Mouse (Mus musculus) MEL (cell line): ENCODE results near the gene Cldn8. TPM values are rescaled to one million over a fixed set of nuclear protein-coding genes. Genes with fewer than 3 reads are reported as not detected.

Source experiments
- DNase-seq: peaks from one replicate; pipeline ENCODE4 v3.0.0; 2011; ENCODE audit warnings: low read depth, low spot score
- H3K27ac ChIP-seq: 2 replicates; pipeline ENCODE4 v1.5.1; 2012; ENCODE audit warnings: low read depth, mild to moderate bottlenecking, control low read depth, low read length, moderate library complexity; ENCODE audit not compliant: control insufficient read depth
- H3K27me3 ChIP-seq, 2 experiments: fragments of 150-350 bp in 1 of 2; sonication (generic) in 1 of 2; 2 replicates each; pipeline ENCODE4 v1.6.1; 2012; ENCODE audit warnings: low read length in 2 of 2, mild to moderate bottlenecking in 2 of 2, improper control_type of control experiment in 1 of 2, moderate library complexity in 1 of 2; ENCODE audit not compliant: insufficient read depth in 2 of 2, control insufficient read depth in 1 of 2
- H3K36me3 ChIP-seq, 2 experiments: 2 replicates each; pipeline ENCODE4 v1.6.1; 2012 to 2014; ENCODE audit warnings: low read length in 2 of 2, improper control_type of control experiment in 1 of 2, inconsistent platforms in 1 of 2, mild to moderate bottlenecking in 1 of 2; ENCODE audit not compliant: insufficient read depth in 2 of 2, control insufficient read depth in 1 of 2
- H3K4me1 ChIP-seq, 2 experiments: fragments of 150-350 bp in 1 of 2; sonication (generic) in 1 of 2; 2 replicates each; pipeline ENCODE4 v1.6.1; 2012; ENCODE audit warnings: low read length in 2 of 2, improper control_type of control experiment in 1 of 2, mild to moderate bottlenecking in 1 of 2; ENCODE audit not compliant: insufficient read depth in 2 of 2, control insufficient read depth in 1 of 2
- H3K4me3 ChIP-seq, 2 experiments: fragments of 150-350 bp in 1 of 2; sonication (generic) in 1 of 2; 2 replicates each; pipeline ENCODE4 v1.5.1; 2012; ENCODE audit warnings: low read depth in 2 of 2, low read length in 2 of 2, mild to moderate bottlenecking in 2 of 2, moderate library complexity in 2 of 2, control low read depth in 1 of 2, improper control_type of control experiment in 1 of 2; ENCODE audit not compliant: control insufficient read depth in 1 of 2, insufficient read depth in 1 of 2
- H3K79me2 ChIP-seq: 2 replicates; pipeline ENCODE4 v1.6.1; 2012; ENCODE audit warnings: mild to moderate bottlenecking, low read length, moderate library complexity; ENCODE audit not compliant: control insufficient read depth, poor library complexity, insufficient read depth
- H3K9ac ChIP-seq: 2 replicates; pipeline ENCODE4 v1.6.1; 2012; ENCODE audit warnings: low read depth, mild to moderate bottlenecking, control low read depth, low read length, moderate library complexity; ENCODE audit not compliant: control insufficient read depth, poor library complexity, severe bottlenecking
- H3K9me3 ChIP-seq: fragments of 150-350 bp; sonication (generic); replicated peaks from 2 replicates; pipeline ENCODE4 v1.6.1; 2012; ENCODE audit warnings: mild to moderate bottlenecking, low read length, improper control_type of control experiment, moderate library complexity; ENCODE audit not compliant: insufficient read depth
- CHD1 ChIP-seq: IDR thresholded peaks from 2 replicates; pipeline ENCODE4 v1.6.1; 2012; ENCODE audit warnings: low read depth, mild to moderate bottlenecking, inconsistent platforms, low read length, improper control_type of control experiment
- CTCF ChIP-seq, 3 experiments: IDR thresholded peaks in 2 of 3; conservative IDR thresholded peaks in 1 of 3; 2 replicates each; pipeline ENCODE4 v1.5.1; 2011 to 2012; ENCODE audit warnings: low read length in 3 of 3, low read depth in 2 of 3, mild to moderate bottlenecking in 2 of 3, improper control_type of control experiment in 1 of 3, inconsistent platforms in 1 of 3, mixed read lengths in 1 of 3, moderate library complexity in 1 of 3; ENCODE audit not compliant: control insufficient read depth in 1 of 3, insufficient read depth in 1 of 3, poor library complexity in 1 of 3, severe bottlenecking in 1 of 3
- ELF1 ChIP-seq: IDR thresholded peaks from 2 replicates; pipeline ENCODE4 v1.6.1; 2014; ENCODE audit warnings: low read depth, mild to moderate bottlenecking, inconsistent platforms, low read length, improper control_type of control experiment, moderate library complexity
- EP300 ChIP-seq, 2 experiments: IDR thresholded peaks; 2 replicates each; pipeline ENCODE4 v1.6.1; 2011; ENCODE audit warnings: improper control_type of control experiment in 2 of 2, low read length in 2 of 2, low read depth in 1 of 2, mild to moderate bottlenecking in 1 of 2
- GABPA ChIP-seq: IDR thresholded peaks from 2 replicates; pipeline ENCODE4 v1.6.1; 2012; ENCODE audit warnings: low read depth, mild to moderate bottlenecking, inconsistent platforms, low read length, improper control_type of control experiment, moderate library complexity
- GATA1 ChIP-seq: IDR thresholded peaks from 2 replicates; pipeline ENCODE4 v1.6.1; 2011; ENCODE audit warnings: low read depth, low read length, improper control_type of control experiment
- HCFC1 ChIP-seq: IDR thresholded peaks from 2 replicates; pipeline ENCODE4 v1.6.1; 2012; ENCODE audit warnings: low read depth, mild to moderate bottlenecking, inconsistent platforms, low read length, improper control_type of control experiment, moderate library complexity
- KAT2A ChIP-seq: conservative IDR thresholded peaks from 2 replicates; pipeline ENCODE4 v1.6.1; 2012; ENCODE audit warnings: low read depth, low read length, improper control_type of control experiment, inconsistent platforms
- MAX ChIP-seq: IDR thresholded peaks from 2 replicates; pipeline ENCODE4 v1.6.1; 2011; ENCODE audit warnings: low read length, improper control_type of control experiment
- MAZ ChIP-seq: IDR thresholded peaks from 2 replicates; pipeline ENCODE4 v1.6.1; 2012; ENCODE audit warnings: low read depth, mild to moderate bottlenecking, inconsistent platforms, low read length, improper control_type of control experiment
- MEF2A ChIP-seq: IDR thresholded peaks from 2 replicates; pipeline ENCODE4 v1.6.1; 2014; ENCODE audit warnings: low read depth, mild to moderate bottlenecking, inconsistent platforms, low read length, improper control_type of control experiment; ENCODE audit not compliant: poor library complexity, insufficient replicate concordance, severe bottlenecking; ENCODE audit errors: extremely low read depth
- MXI1 ChIP-seq: IDR thresholded peaks from 2 replicates; pipeline ENCODE4 v1.6.1; 2011; ENCODE audit warnings: mild to moderate bottlenecking, low read depth, low read length, improper control_type of control experiment
- MYB ChIP-seq: IDR thresholded peaks from 2 replicates; pipeline ENCODE4 v1.6.1; 2011; ENCODE audit warnings: mild to moderate bottlenecking, low read depth, low read length, improper control_type of control experiment
- MYC ChIP-seq: IDR thresholded peaks from 2 replicates; pipeline ENCODE4 v1.6.1; 2011; ENCODE audit warnings: low read depth, mild to moderate bottlenecking, low read length, improper control_type of control experiment, moderate library complexity
- POLR2AphosphoS2 ChIP-seq: IDR thresholded peaks from 2 replicates; pipeline ENCODE4 v1.6.1; 2011; ENCODE audit warnings: low read length, improper control_type of control experiment
- RCOR1 ChIP-seq: IDR thresholded peaks from 2 replicates; pipeline ENCODE4 v1.6.1; 2012; ENCODE audit warnings: low read depth, mild to moderate bottlenecking, inconsistent platforms, low read length, improper control_type of control experiment
- SMC3 ChIP-seq: IDR thresholded peaks from 2 replicates; pipeline ENCODE4 v1.6.1; 2011; ENCODE audit warnings: low read depth, low read length, improper control_type of control experiment
- TAL1 ChIP-seq: IDR thresholded peaks from 2 replicates; pipeline ENCODE4 v1.6.1; 2012; ENCODE audit warnings: mild to moderate bottlenecking, inconsistent platforms, low read length, moderate library complexity, mixed read lengths
- TBP ChIP-seq: IDR thresholded peaks from 2 replicates; pipeline ENCODE4 v1.8.0; 2011; ENCODE audit warnings: low read depth, low read length, improper control_type of control experiment
- TCF12 ChIP-seq: IDR thresholded peaks from 2 replicates; pipeline ENCODE4 v1.6.1; 2014; ENCODE audit warnings: low read depth, mild to moderate bottlenecking, inconsistent platforms, low read length, improper control_type of control experiment, moderate library complexity
- UBTF ChIP-seq: IDR thresholded peaks from 2 replicates; pipeline ENCODE4 v1.6.1; 2012; ENCODE audit warnings: low read depth, mild to moderate bottlenecking, inconsistent platforms, low read length, improper control_type of control experiment, moderate library complexity, borderline replicate concordance; ENCODE audit not compliant: insufficient read depth
- USF2 ChIP-seq, 2 experiments: IDR thresholded peaks; 2 replicates each; pipeline ENCODE4 v1.6.1; 2011 to 2012; ENCODE audit warnings: improper control_type of control experiment in 2 of 2, low read length in 2 of 2, borderline replicate concordance in 1 of 2, inconsistent platforms in 1 of 2, low read depth in 1 of 2, mild to moderate bottlenecking in 1 of 2; ENCODE audit not compliant: insufficient read depth in 1 of 2
- ZC3H11A ChIP-seq: IDR thresholded peaks from 2 replicates; pipeline ENCODE4 v1.6.1; 2012; ENCODE audit warnings: low read depth, mild to moderate bottlenecking, inconsistent platforms, low read length, improper control_type of control experiment
- polyA plus RNA-seq, 2 experiments: library from polyadenylated mRNA; stranded (reverse) in 1 of 2; unstranded in 1 of 2; fragments of >175 nt in 1 of 2; fragments of >200 nt in 1 of 2; gene quantifications; 2 replicates each; pipeline versions ENCODE4 v1.2.1 to v1.2.4; 2012; ENCODE audit warnings: low replicate concordance in 2 of 2, low read depth in 1 of 2; ENCODE audit not compliant: insufficient read length in 2 of 2, insufficient read depth in 1 of 2, missing spikeins in 1 of 2
- total RNA-seq: library from RNA; depleted of rRNA; stranded (reverse); fragments of 300-350 nt; gene quantifications from 2 replicates; pipeline ENCODE4 v1.2.3, GENCODE M21; 2012; rRNA removed

Gene Cldn8
- total RNA-seq = not detected in 2 replicates
- not detected for polyA plus RNA-seq

DNA sequence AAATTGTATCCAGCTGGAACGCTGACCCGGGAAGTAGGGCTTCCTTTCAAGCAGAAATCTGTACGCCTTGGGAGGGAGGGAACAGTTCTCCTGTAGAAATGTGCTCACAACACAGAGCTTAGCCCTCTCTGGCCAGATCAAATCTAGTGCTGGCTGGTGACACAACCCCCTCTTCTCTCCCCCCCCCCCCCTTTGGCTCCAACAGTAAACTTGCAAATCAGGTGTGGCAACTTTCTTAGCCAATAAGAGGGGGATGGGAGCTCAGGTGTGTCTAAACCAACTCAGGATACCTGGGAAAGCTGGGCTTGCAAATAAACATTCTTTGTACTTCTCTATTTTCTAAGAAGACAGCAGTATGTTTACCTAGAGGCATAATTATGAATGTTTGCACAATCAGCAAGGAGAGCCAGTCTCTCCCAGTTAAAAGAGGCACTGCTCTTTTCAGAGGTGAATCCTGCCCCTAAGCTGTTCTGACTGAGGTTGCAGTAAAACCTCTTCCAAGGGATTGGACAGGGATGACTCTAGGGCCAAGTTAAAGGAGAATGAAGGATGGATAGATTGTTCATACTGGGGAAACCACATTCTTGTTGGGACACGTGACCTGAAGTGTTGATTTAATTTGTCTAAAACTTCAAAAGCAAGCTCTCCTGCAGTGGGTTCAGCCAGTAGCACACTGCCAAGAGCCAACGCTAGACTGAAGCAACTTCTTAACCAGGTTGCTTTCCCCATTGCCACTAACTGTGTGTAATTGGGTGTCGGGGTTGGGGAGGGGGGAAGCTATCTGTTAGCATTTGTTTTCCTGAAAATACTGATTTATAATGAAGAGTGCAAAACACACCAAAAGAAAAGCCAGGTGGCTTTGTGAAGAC lies at the start of gene Cldn8:
Gene Cldn8, minus strand, starts transcription at position 139 of the 869 bp plus-strand sequence.
- Histone ChIP-seq H3K9ac (no peak within 1 kb of the TSS), H3K27me3 (no peaks in the 10 kb centered on the region), H3K9me3 (no peaks in the 10 kb centered on the region), H3K36me3 (no peaks in the 10 kb centered on the region), H3K4me1 (no peaks in the 10 kb centered on the region), H3K27ac (no peak within 1 kb of the TSS), H3K79me2 (no peaks in the 10 kb centered on the region), H3K4me3 (no peak within 1 kb of the TSS)
- no peak for DNase-seq
- TF ChIP-seq ZC3H11A = no peak
- TF ChIP-seq MYB = no peak
- TF ChIP-seq GABPA = no peak
- no peak for TF ChIP-seq POLR2AphosphoS2
- no peak for TF ChIP-seq CHD1
- TF ChIP-seq ELF1 = no peak
- TF ChIP-seq TCF12 = no peak
- no peak for TF ChIP-seq MEF2A
- TF ChIP-seq UBTF = no peak
- no peak for TF ChIP-seq TBP
- TF ChIP-seq CTCF (IDR thresholded peaks at IDR 0.05 in 2 of 3, conservative IDR thresholded peaks at IDR 0.05 in 1 of 3; ENCODE audit: control insufficient read depth in 1 of 3, insufficient read depth in 1 of 3, low read depth in 2 of 3, low read length in 3 of 3, poor library complexity in 1 of 3, severe bottlenecking in 1 of 3) = no peak

DNA sequence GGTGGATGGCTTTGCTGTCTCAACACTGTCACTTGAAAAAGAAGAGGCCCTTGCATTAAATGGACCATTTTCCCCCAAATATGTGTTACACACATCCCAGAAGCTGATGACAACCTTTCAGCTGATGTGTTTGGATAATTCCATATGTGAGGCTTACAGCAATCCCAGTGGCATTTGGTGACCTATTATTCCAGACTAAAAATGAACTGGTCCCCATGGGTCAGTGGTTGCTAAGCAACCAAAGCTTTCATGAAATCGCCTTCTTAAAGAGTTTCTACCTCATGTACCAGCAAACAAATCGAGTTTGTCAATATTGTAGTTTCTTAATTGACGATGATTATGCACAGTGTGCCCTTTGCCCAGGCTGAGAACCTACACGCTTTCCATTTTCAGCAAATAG lies 49.7 kb upstream of the Cldn8 start:
- Histone ChIP-seq H3K36me3 (no peaks in the 10 kb centered on the region), H3K9me3 (no peaks in the 10 kb centered on the region), H3K4me3 (no peak overlapping the region), H3K79me2 (no peaks in the 10 kb centered on the region), H3K27me3 (no peaks in the 10 kb centered on the region), H3K9ac (no peak overlapping the region), H3K27ac (no peak overlapping the region), H3K4me1 (no peaks in the 10 kb centered on the region)
- TF ChIP-seq KAT2A = no peak
- no peak for TF ChIP-seq RCOR1
- TF ChIP-seq UBTF = no peak
- no peak for TF ChIP-seq GATA1
- no peak for TF ChIP-seq SMC3
- no peak for TF ChIP-seq EP300 (IDR thresholded peaks at IDR 0.05; ENCODE audit: low read depth in 1 of 2, low read length in 2 of 2)
- no peak for TF ChIP-seq MEF2A
- no peak for TF ChIP-seq HCFC1
- TF ChIP-seq MAX = no peak
- no peak for TF ChIP-seq TCF12
- no peak for TF ChIP-seq MAZ
- no peak for TF ChIP-seq CTCF (IDR thresholded peaks at IDR 0.05 in 2 of 3, conservative IDR thresholded peaks at IDR 0.05 in 1 of 3; ENCODE audit: control insufficient read depth in 1 of 3, insufficient read depth in 1 of 3, low read depth in 2 of 3, low read length in 3 of 3, poor library complexity in 1 of 3, severe bottlenecking in 1 of 3)
- no peak for TF ChIP-seq TAL1
- no peak for TF ChIP-seq USF2 (IDR thresholded peaks at IDR 0.05; ENCODE audit: borderline replicate concordance in 1 of 2, insufficient read depth in 1 of 2, low read depth in 1 of 2, low read length in 2 of 2)
- no peak for TF ChIP-seq MYC
- no peak for TF ChIP-seq MXI1
- no peak for DNase-seq
